15 mouse cellular contexts compared by ENCODE assay signal in genomic region chr10:108610057-108610644, GRCm38 (mm10).
DNase-seq lines count a peak whose midpoint lies in the region; ATAC-seq and TF ChIP-seq lines count a peak whose summit lies in the region.
"Had no signal": no experiment of that assay in that cellular context is flagged by ENCODE, and none has a peak within 500 bp of the region (broad histone marks: within the 10 kb centered on the region; RNA-seq: fewer than 3 reads in every experiment).

No protein-coding gene starts in this region.

- H3K27me3 ChIP-seq in hindbrain, embryonic 10.5 days (ENCODE audit: insufficient read depth, poor library complexity, severe bottlenecking) = no peaks in the 10 kb centered on the region
- H3K27me3 ChIP-seq in hindbrain, postnatal 0 days (ENCODE audit: insufficient read depth, low read length) = no peaks in the 10 kb centered on the region
- H3K27me3 ChIP-seq in midbrain, embryonic 11.5 days (ENCODE audit: control insufficient read depth, insufficient read depth, low read length) = no peaks in the 10 kb centered on the region
- H3K27me3 ChIP-seq in midbrain, postnatal 0 days (ENCODE audit: insufficient read depth, low read length) = no peaks in the 10 kb centered on the region
- H3K27me3 ChIP-seq in embryonic facial prominence, embryonic 10.5 days (replicated peaks; ENCODE audit: low read depth, poor library complexity, severe bottlenecking) = no peaks in the 10 kb centered on the region
- no peaks in the 10 kb centered on the region for H3K27me3 ChIP-seq in stomach, embryonic 14.5 days (ENCODE audit: control insufficient read depth, insufficient read depth, low read length)
- H3K27me3 ChIP-seq in forebrain, embryonic 13.5 days = no peaks in the 10 kb centered on the region
- H3K27me3 ChIP-seq: embryonic facial prominence, embryonic 12.5 days; limb, embryonic 15.5 days; lung, embryonic 15.5 days had no signal

- H3K9me3 ChIP-seq in hindbrain, embryonic 10.5 days = no peaks in the 10 kb centered on the region
- no peaks in the 10 kb centered on the region for H3K9me3 ChIP-seq in hindbrain, postnatal 0 days (ENCODE audit: low read length)
- H3K9me3 ChIP-seq in midbrain, embryonic 11.5 days (ENCODE audit: control insufficient read depth, low read length) = no peaks in the 10 kb centered on the region
- no peaks in the 10 kb centered on the region for H3K9me3 ChIP-seq in midbrain, postnatal 0 days (ENCODE audit: low read length)
- H3K9me3 ChIP-seq in embryonic facial prominence, embryonic 10.5 days = no peaks in the 10 kb centered on the region
- no peaks in the 10 kb centered on the region for H3K9me3 ChIP-seq in stomach, embryonic 14.5 days (ENCODE audit: control insufficient read depth, low read depth, low read length)
- no peaks in the 10 kb centered on the region for H3K9me3 ChIP-seq in forebrain, embryonic 13.5 days (replicated peaks)
- H3K9me3 ChIP-seq: embryonic facial prominence, embryonic 12.5 days; limb, embryonic 15.5 days; lung, embryonic 15.5 days had no signal

- no peaks in the 10 kb centered on the region for H3K36me3 ChIP-seq in hindbrain, embryonic 10.5 days
- H3K36me3 ChIP-seq in hindbrain, postnatal 0 days (ENCODE audit: insufficient read depth, low read length) = no peaks in the 10 kb centered on the region
- H3K36me3 ChIP-seq in midbrain, embryonic 11.5 days (ENCODE audit: control insufficient read depth, insufficient read depth, low read length) = no peaks in the 10 kb centered on the region
- H3K36me3 ChIP-seq in midbrain, postnatal 0 days (ENCODE audit: insufficient read depth, low read length) = no peaks in the 10 kb centered on the region
- no peaks in the 10 kb centered on the region for H3K36me3 ChIP-seq in embryonic facial prominence, embryonic 10.5 days (replicated peaks)
- no peaks in the 10 kb centered on the region for H3K36me3 ChIP-seq in stomach, embryonic 14.5 days (ENCODE audit: control insufficient read depth, insufficient read depth, low read length)
- H3K36me3 ChIP-seq in forebrain, embryonic 13.5 days (ENCODE audit: poor library complexity, severe bottlenecking) = no peaks in the 10 kb centered on the region
- H3K36me3 ChIP-seq: embryonic facial prominence, embryonic 12.5 days; limb, embryonic 15.5 days; lung, embryonic 15.5 days had no signal

- WGBS in hindbrain, embryonic 10.5 days = 80% methylated on average over 14 of the region's 14 CpGs
- WGBS in hindbrain, postnatal 0 days = 78% methylated on average over 14 of the region's 14 CpGs
- WGBS in midbrain, embryonic 11.5 days = 83% methylated on average over 14 of the region's 14 CpGs
- 67% methylated on average over 14 of the region's 14 CpGs for WGBS in midbrain, postnatal 0 days
- 77% methylated on average over 14 of the region's 14 CpGs for WGBS in embryonic facial prominence, embryonic 10.5 days
- WGBS in stomach, embryonic 14.5 days = 54% methylated on average over 14 of the region's 14 CpGs
- WGBS in forebrain, embryonic 13.5 days = 76% methylated on average over 14 of the region's 14 CpGs

- no peak for TF ChIP-seq CTCF in hindbrain, postnatal 0 days (IDR thresholded peaks at IDR 0.05; ENCODE audit: low read depth)
- no peak for TF ChIP-seq CTCF in midbrain, postnatal 0 days (IDR thresholded peaks at IDR 0.05)

- H3K4me1 ChIP-seq in hindbrain, embryonic 10.5 days (replicated peaks) = 0 out of 2 replicates have a peak, but pooled peaks cover 2% of the 10 kb centered on the region
- no peaks in the 10 kb centered on the region for H3K4me1 ChIP-seq in hindbrain, postnatal 0 days (ENCODE audit: insufficient read depth, low read length)
- H3K4me1 ChIP-seq in midbrain, embryonic 11.5 days (ENCODE audit: control insufficient read depth, insufficient read depth, low read length) = no peaks in the 10 kb centered on the region
- H3K4me1 ChIP-seq in midbrain, postnatal 0 days (ENCODE audit: insufficient read depth, low read length) = no peaks in the 10 kb centered on the region
- 0 out of 2 replicates have a peak, but pooled peaks cover 2% of the 10 kb centered on the region for H3K4me1 ChIP-seq in embryonic facial prominence, embryonic 10.5 days
- no peaks in the 10 kb centered on the region for H3K4me1 ChIP-seq in stomach, embryonic 14.5 days (ENCODE audit: control insufficient read depth, insufficient read depth, low read length)
- no peaks in the 10 kb centered on the region for H3K4me1 ChIP-seq in forebrain, embryonic 13.5 days
- H3K4me1 ChIP-seq: embryonic facial prominence, embryonic 12.5 days; limb, embryonic 15.5 days; lung, embryonic 15.5 days had no signal

- DNase-seq in hindbrain, embryonic 10.5 days (ENCODE audit: low spot score) = no peak
- DNase-seq in hindbrain, postnatal 0 days (ENCODE audit: low spot score) = no peak
- DNase-seq in midbrain, embryonic 11.5 days (ENCODE audit: low spot score, missing footprints) = no peak
- no peak for DNase-seq in midbrain, postnatal 0 days (ENCODE audit: low spot score)
- peak; percentile 14 for DNase-seq in embryonic facial prominence, embryonic 10.5 days (ENCODE audit: low spot score)
- DNase-seq in spleen, postnatal 10 days (ENCODE audit: low spot score in 2 of 2) = no peak
- DNase-seq: adrenal gland, postnatal 36 days; cerebellum, adult 11-12 months; kidney, adult 18-20 months had no signal

- H3K9ac ChIP-seq in hindbrain, postnatal 0 days (replicated peaks; ENCODE audit: low read length) = no peak overlapping the region
- H3K9ac ChIP-seq in midbrain, embryonic 11.5 days (ENCODE audit: low read length) = no peak overlapping the region
- H3K9ac ChIP-seq in midbrain, postnatal 0 days (replicated peaks; ENCODE audit: low read length, poor library complexity, severe bottlenecking) = no peak overlapping the region
- H3K9ac ChIP-seq in stomach, embryonic 14.5 days (replicated peaks; ENCODE audit: low read depth, low read length) = no peak overlapping the region
- no peak overlapping the region for H3K9ac ChIP-seq in forebrain, embryonic 13.5 days
- H3K9ac ChIP-seq: embryonic facial prominence, embryonic 12.5 days; limb, embryonic 15.5 days; lung, embryonic 15.5 days had no signal

- no peak overlapping the region for H3K4me2 ChIP-seq in hindbrain, postnatal 0 days (ENCODE audit: low read depth, low read length)
- H3K4me2 ChIP-seq in midbrain, embryonic 11.5 days = no peak overlapping the region
- no peak overlapping the region for H3K4me2 ChIP-seq in midbrain, postnatal 0 days (ENCODE audit: low read depth, low read length, poor library complexity, severe bottlenecking)
- no peak overlapping the region for H3K4me2 ChIP-seq in stomach, embryonic 14.5 days (replicated peaks; ENCODE audit: low read depth, low read length)
- H3K4me2 ChIP-seq in forebrain, embryonic 13.5 days = no peak overlapping the region
- H3K4me2 ChIP-seq: embryonic facial prominence, embryonic 12.5 days; limb, embryonic 15.5 days; lung, embryonic 15.5 days had no signal

- ATAC-seq in hindbrain, postnatal 0 days = no peak
- ATAC-seq in midbrain, embryonic 11.5 days (ENCODE audit: low FRiP score) = 0 out of 2 replicates have a peak, but pooled peaks have one; percentile 40
- no peak for ATAC-seq in midbrain, postnatal 0 days (ENCODE audit: low FRiP score)
- 0 out of 2 replicates have a peak, but pooled peaks have one; percentile 18 for ATAC-seq in stomach, embryonic 14.5 days (ENCODE audit: insufficient number of reproducible peaks, insufficient read depth, low FRiP score, low read depth)
- ATAC-seq in forebrain, embryonic 13.5 days = no peak
- ATAC-seq: CD4-positive, CD25-positive, alpha-beta regulatory T cell, adult 4 months had no signal

- no peak overlapping the region for H3K4me3 ChIP-seq in hindbrain, embryonic 10.5 days
- no peak overlapping the region for H3K4me3 ChIP-seq in hindbrain, postnatal 0 days (ENCODE audit: low read length)
- no peak overlapping the region for H3K4me3 ChIP-seq in midbrain, embryonic 11.5 days (ENCODE audit: low read depth, low read length)
- H3K4me3 ChIP-seq in midbrain, postnatal 0 days (ENCODE audit: low read depth, low read length) = no peak overlapping the region
- H3K4me3 ChIP-seq in embryonic facial prominence, embryonic 10.5 days = no peak overlapping the region
- H3K4me3 ChIP-seq in stomach, embryonic 14.5 days (ENCODE audit: low read depth, low read length) = no peak overlapping the region
- no peak overlapping the region for H3K4me3 ChIP-seq in forebrain, embryonic 13.5 days
- H3K4me3 ChIP-seq: embryonic facial prominence, embryonic 12.5 days; limb, embryonic 15.5 days; lung, embryonic 15.5 days had no signal

- H3K27ac ChIP-seq in hindbrain, embryonic 10.5 days = peak overlapping the region; percentile 35; the same call in 1 of the 2 replicates
- no peak overlapping the region for H3K27ac ChIP-seq in hindbrain, postnatal 0 days
- H3K27ac ChIP-seq in midbrain, embryonic 11.5 days (ENCODE audit: low read depth, low read length) = no peak overlapping the region
- H3K27ac ChIP-seq in midbrain, postnatal 0 days (ENCODE audit: low read depth, low read length) = no peak overlapping the region
- no peak overlapping the region for H3K27ac ChIP-seq in embryonic facial prominence, embryonic 10.5 days (replicated peaks)
- H3K27ac ChIP-seq in stomach, embryonic 14.5 days (ENCODE audit: low read length) = no peak overlapping the region
- H3K27ac ChIP-seq in forebrain, embryonic 13.5 days = no peak overlapping the region
- H3K27ac ChIP-seq: embryonic facial prominence, embryonic 12.5 days; limb, embryonic 15.5 days; lung, embryonic 15.5 days had no signal

Comparison
In these comparisons a context has a peak if more than half of its experiments do, and no peak if none do; other contexts are left out.
1. ATAC-seq: peak in midbrain, embryonic 11.5 days (single experiment) and stomach, embryonic 14.5 days (single experiment); none in hindbrain, postnatal 0 days (single experiment), midbrain, postnatal 0 days (single experiment) and forebrain, embryonic 13.5 days (single experiment).